Mouse (Mus musculus): ENCODE results near the gene Trim14.

GRCm38 (mm10) chr4:46447461-46447860 lies 88.5 kb downstream of the Trim14 start:
- TF ChIP-seq CTCF (conservative IDR thresholded peaks at IDR 0.05; ENCODE audit: low read length), result no peak
- TF ChIP-seq NANOG (IDR thresholded peaks at IDR 0.05; ENCODE audit: borderline replicate concordance, low read length), result no peak
